Comparison of ENCODE assay signal across 11 mouse cellular contexts in the genomic region with DNA sequence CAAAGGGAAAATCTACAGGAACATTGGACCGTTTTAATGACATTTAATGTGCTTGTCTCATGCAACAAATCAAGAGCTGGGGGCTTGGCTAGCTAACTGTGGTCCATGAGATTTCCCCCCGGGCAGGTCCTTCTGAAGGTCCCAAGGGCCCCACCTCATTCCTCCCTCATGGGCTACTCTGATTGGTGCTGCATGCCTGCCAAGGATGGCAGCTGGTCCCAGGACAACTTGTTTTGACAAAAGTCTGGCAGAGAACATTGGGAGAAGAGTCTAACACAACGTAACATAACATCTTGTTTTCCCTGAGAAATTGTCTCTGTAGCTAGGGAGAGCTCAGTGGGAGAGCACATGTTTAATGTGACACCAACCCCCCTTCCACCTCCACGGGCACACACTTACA.
DNase-seq lines count a peak whose midpoint lies in the region; ATAC-seq and TF ChIP-seq lines count a peak whose summit lies in the region.
"Had no signal": no experiment of that assay in that cellular context is flagged by ENCODE, and none has a peak within 500 bp of the region (broad histone marks: within the 10 kb centered on the region; RNA-seq: fewer than 3 reads in every experiment).

No protein-coding gene starts in this region.

- intact Hi-C loops in left cerebral cortex, postnatal 4 days (cut with DNase I), result no loop called here

- no peak for TF ChIP-seq CTCF in lung, postnatal 0 days (IDR thresholded peaks at IDR 0.05)
- TF ChIP-seq CTCF in intestine, postnatal 0 days (IDR thresholded peaks at IDR 0.05; ENCODE audit: low read depth), result no peak
- TF ChIP-seq CTCF in kidney, adult 2 months (conservative IDR thresholded peaks at IDR 0.05; ENCODE audit: insufficient read depth, insufficient read length, low read depth, low read length), result no peak

- WGBS in forebrain, embryonic 15.5 days, result 33% methylated on average over 4 of the region's 4 CpGs
- WGBS in heart, embryonic 16.5 days, result 46% methylated on average over 4 of the region's 4 CpGs
- 53% methylated on average over 4 of the region's 4 CpGs for WGBS in lung, postnatal 0 days
- 63% methylated on average over 4 of the region's 4 CpGs for WGBS in intestine, postnatal 0 days
- 58% methylated on average over 4 of the region's 4 CpGs for WGBS in kidney, adult 2 months

- H3K27ac ChIP-seq in forebrain, embryonic 15.5 days (replicated peaks), result peak overlapping the region; percentile 76
- peak overlapping the region; percentile 97 for H3K27ac ChIP-seq in heart, embryonic 16.5 days (ENCODE audit: low read length)
- H3K27ac ChIP-seq in lung, postnatal 0 days (ENCODE audit: low read length), result 0 out of 2 replicates have a peak overlapping the region, but pooled peaks have one; percentile 11
- no peak overlapping the region for H3K27ac ChIP-seq in intestine, postnatal 0 days (ENCODE audit: low read depth, low read length)
- H3K27ac ChIP-seq in kidney, adult 2 months (ENCODE audit: insufficient read depth, low read depth, low read length), result no peak overlapping the region

- ATAC-seq in forebrain, embryonic 15.5 days (replicated peaks), result peak; percentile 21; the same call in 1 of the 2 replicates
- ATAC-seq in heart, embryonic 16.5 days (replicated peaks; ENCODE audit: extremely low read depth, insufficient read depth, low FRiP score), result no peak
- peak; percentile 60 for ATAC-seq in lung, postnatal 0 days
- ATAC-seq in intestine, postnatal 0 days, result no peak
- ATAC-seq: Patski had no signal

- no peaks in the 10 kb centered on the region for H3K36me3 ChIP-seq in forebrain, embryonic 15.5 days
- no peaks in the 10 kb centered on the region for H3K36me3 ChIP-seq in heart, embryonic 16.5 days (ENCODE audit: control insufficient read depth, insufficient read depth)
- H3K36me3 ChIP-seq in lung, postnatal 0 days (ENCODE audit: insufficient read depth, low read length), result no peaks in the 10 kb centered on the region
- H3K36me3 ChIP-seq in intestine, postnatal 0 days (ENCODE audit: control insufficient read depth, insufficient read depth), result no peaks in the 10 kb centered on the region
- H3K36me3 ChIP-seq in kidney, adult 2 months (ENCODE audit: control insufficient read depth, insufficient read depth, low read length), result no peaks in the 10 kb centered on the region
- H3K36me3 ChIP-seq: embryonic facial prominence, embryonic 12.5 days had no signal

- H3K4me3 ChIP-seq in forebrain, embryonic 15.5 days, result no peak overlapping the region
- H3K4me3 ChIP-seq in heart, embryonic 16.5 days (ENCODE audit: low read length), result no peak overlapping the region
- no peak overlapping the region for H3K4me3 ChIP-seq in lung, postnatal 0 days (ENCODE audit: low read depth, low read length)
- H3K4me3 ChIP-seq in intestine, postnatal 0 days (ENCODE audit: low read depth, low read length), result no peak overlapping the region
- no peak overlapping the region for H3K4me3 ChIP-seq in kidney, adult 2 months (ENCODE audit: insufficient read depth, low read depth, low read length)
- H3K4me3 ChIP-seq: embryonic facial prominence, embryonic 12.5 days had no signal

- peak; percentile 79; the same call in 1 of the 2 replicates for TF ChIP-seq EP300 in lung, postnatal 0 days (IDR thresholded peaks at IDR 0.05)

- H3K9ac ChIP-seq in forebrain, embryonic 15.5 days (replicated peaks), result no peak overlapping the region
- no peak overlapping the region for H3K9ac ChIP-seq in heart, embryonic 16.5 days (ENCODE audit: low read length)
- H3K9ac ChIP-seq in lung, postnatal 0 days (replicated peaks; ENCODE audit: low read depth), result no peak overlapping the region
- no peak overlapping the region for H3K9ac ChIP-seq in intestine, postnatal 0 days (ENCODE audit: low read depth, low read length)
- H3K9ac ChIP-seq: embryonic facial prominence, embryonic 12.5 days had no signal

- DNase-seq in left cerebral cortex, postnatal 4 days, result peak; percentile 74
- DNase-seq in left cerebral cortex, adult 8-10 months (ENCODE audit: low spot score in 2 of 2), result no peak
- DNase-seq in lung, postnatal 0 days (ENCODE audit: low spot score), result peak; percentile 81
- DNase-seq in frontal cortex, postnatal 14 days (ENCODE audit: low spot score in 2 of 2), result no peak
- DNase-seq in kidney, adult 2 months, result no peak
- DNase-seq: thymus, postnatal 14 days had no signal

- H3K27me3 ChIP-seq in forebrain, embryonic 15.5 days, result no peaks in the 10 kb centered on the region
- no peaks in the 10 kb centered on the region for H3K27me3 ChIP-seq in heart, embryonic 16.5 days (ENCODE audit: control insufficient read depth, insufficient read depth, low read length)
- H3K27me3 ChIP-seq in lung, postnatal 0 days (replicated peaks; ENCODE audit: insufficient read depth, low read length), result no peaks in the 10 kb centered on the region
- no peaks in the 10 kb centered on the region; the same call in 1 of the 2 replicates for H3K27me3 ChIP-seq in intestine, postnatal 0 days (replicated peaks; ENCODE audit: control insufficient read depth, insufficient read depth, low read length)
- H3K27me3 ChIP-seq in kidney, adult 2 months (replicated peaks; ENCODE audit: control insufficient read depth, insufficient read depth, low read length), result no peaks in the 10 kb centered on the region
- H3K27me3 ChIP-seq: embryonic facial prominence, embryonic 12.5 days; Patski had no signal

- no peak for TF ChIP-seq POLR2A in kidney, adult 2 months (IDR thresholded peaks at IDR 0.05; ENCODE audit: low read depth, low read length)

- no peak overlapping the region for H3K4me2 ChIP-seq in forebrain, embryonic 15.5 days (replicated peaks)
- no peak overlapping the region for H3K4me2 ChIP-seq in heart, embryonic 16.5 days (ENCODE audit: low read depth, low read length)
- H3K4me2 ChIP-seq in lung, postnatal 0 days (replicated peaks; ENCODE audit: low read depth, low read length), result no peak overlapping the region
- no peak overlapping the region for H3K4me2 ChIP-seq in intestine, postnatal 0 days (replicated peaks; ENCODE audit: low read depth)
- H3K4me2 ChIP-seq: embryonic facial prominence, embryonic 12.5 days had no signal

- H3K9me3 ChIP-seq in forebrain, embryonic 15.5 days, result no peaks in the 10 kb centered on the region; the same call in 1 of the 2 replicates
- H3K9me3 ChIP-seq in heart, embryonic 16.5 days (replicated peaks; ENCODE audit: control insufficient read depth, low read length), result no peaks in the 10 kb centered on the region
- no peaks in the 10 kb centered on the region for H3K9me3 ChIP-seq in lung, postnatal 0 days (ENCODE audit: low read length)
- H3K9me3 ChIP-seq in intestine, postnatal 0 days (ENCODE audit: control insufficient read depth), result no peaks in the 10 kb centered on the region
- H3K9me3 ChIP-seq: embryonic facial prominence, embryonic 12.5 days had no signal

- peaks cover 66% of the 10 kb centered on the region for H3K4me1 ChIP-seq in forebrain, embryonic 15.5 days
- peaks cover 55% of the 10 kb centered on the region for H3K4me1 ChIP-seq in heart, embryonic 16.5 days (ENCODE audit: control insufficient read depth, insufficient read depth, low read length)
- H3K4me1 ChIP-seq in lung, postnatal 0 days (ENCODE audit: insufficient read depth, low read depth, low read length), result peaks cover 16% of the 10 kb centered on the region
- H3K4me1 ChIP-seq in intestine, postnatal 0 days (replicated peaks; ENCODE audit: control insufficient read depth, insufficient read depth, low read length), result 0 out of 2 replicates have a peak, but pooled peaks cover 8% of the 10 kb centered on the region
- peaks cover 12% of the 10 kb centered on the region; the same call in 1 of the 2 replicates for H3K4me1 ChIP-seq in kidney, adult 2 months (ENCODE audit: control insufficient read depth, insufficient read depth, low read length)

Comparison
In these comparisons a context has a peak if more than half of its experiments do, and no peak if none do; other contexts are left out.
1. DNase-seq: peak in left cerebral cortex, postnatal 4 days (single experiment) and lung, postnatal 0 days (single experiment); none in left cerebral cortex, adult 8-10 months (0 of 2), frontal cortex, postnatal 14 days (0 of 2) and kidney, adult 2 months (single experiment).
2. ATAC-seq: peak in forebrain, embryonic 15.5 days (single experiment) and lung, postnatal 0 days (single experiment); none in heart, embryonic 16.5 days (single experiment) and intestine, postnatal 0 days (single experiment).
3. H3K27ac ChIP-seq: peak in forebrain, embryonic 15.5 days (single experiment), heart, embryonic 16.5 days (single experiment) and lung, postnatal 0 days (single experiment); none in intestine, postnatal 0 days (single experiment) and kidney, adult 2 months (single experiment).